Mouse (Mus musculus): ENCODE results near the gene Gm20777.
"Not testable (repeated sequence)": the region's sequence is repeated elsewhere in the genome, so short reads cannot be mapped to it uniquely, and the experiment has no call there.

Gm20777 gene

GRCm38 (mm10) chrY:10752350-10752749, at the start of gene Gm20777:
Gene Gm20777, minus strand, starts transcription at chrY:10752450.
- not testable (repeated sequence) for DNase-seq (ENCODE audit: low spot score)

- DNase-seq (ENCODE audit: low spot score): not testable (repeated sequence)
These were observed 42.7 kb downstream of the Gm20777 start for GRCm38 (mm10) chrY:10709551-10709950.

- not testable (repeated sequence) for DNase-seq (ENCODE audit: low spot score)
These were observed 43.5 kb downstream of the Gm20777 start for GRCm38 (mm10) chrY:10708761-10709160.

GRCm38 (mm10) chrY:10708226-10708625, 44.0 kb downstream of the Gm20777 start:
- DNase-seq (ENCODE audit: low spot score): not testable (repeated sequence)

- DNase-seq (ENCODE audit: low spot score): not testable (repeated sequence)
These were observed 45.6 kb downstream of the Gm20777 start for GRCm38 (mm10) chrY:10706686-10707085.
